Mouse (Mus musculus) lung, postnatal 0 days (tissue): ENCODE data around the gene Dnajc7. TPM values are rescaled to one million over a fixed set of nuclear protein-coding genes. Genes with fewer than 3 reads are reported as not detected.
A peak's percentile ranks its signal among the peaks of the same experiment; 100 is the strongest.

ENCODE experiments used
- ATAC-seq: fragments of 200-750 bp; cut with Nextera tagmentation; 2 replicates; pipeline ENCODE4 v1.8.0; 2017; ENCODE audit warnings: moderate library complexity
- DNase-seq: peaks from one replicate; pipeline ENCODE4 v3.0.0-alpha.2; 2016; ENCODE audit warnings: low spot score
- H3K27ac ChIP-seq: fragments of 300-500 bp; sonication (generic); 2 replicates; pipeline ENCODE4 v1.5.1; 2014; ENCODE audit warnings: antibody characterized with exemption, mild to moderate bottlenecking, low read length, mixed read lengths
- H3K27me3 ChIP-seq: fragments of 300-500 bp; sonication (generic); replicated peaks from 2 replicates; pipeline ENCODE4 v1.6.1; 2014; ENCODE audit warnings: low read length, mixed read lengths; ENCODE audit not compliant: insufficient read depth
- H3K36me3 ChIP-seq: fragments of 300-500 bp; sonication (generic); 2 replicates; pipeline ENCODE4 v1.6.1; 2014; ENCODE audit warnings: low read length, mixed read lengths; ENCODE audit not compliant: insufficient read depth
- H3K4me1 ChIP-seq: fragments of 300-500 bp; sonication (generic); 2 replicates; pipeline ENCODE4 v1.6.1; 2014; ENCODE audit warnings: antibody characterized with exemption, low read depth, low read length, mixed read lengths; ENCODE audit not compliant: insufficient read depth
- H3K4me2 ChIP-seq: fragments of 300-500 bp; sonication (generic); replicated peaks from 2 replicates; pipeline ENCODE4 v1.6.1; 2014; ENCODE audit warnings: low read depth, mild to moderate bottlenecking, low read length, moderate library complexity, mixed read lengths
- H3K4me3 ChIP-seq: fragments of 300-500 bp; sonication (generic); 2 replicates; pipeline ENCODE4 v1.5.1; 2014; ENCODE audit warnings: low read depth, low read length
- H3K9ac ChIP-seq: fragments of 300-500 bp; sonication (generic); replicated peaks from 2 replicates; pipeline ENCODE4 v1.6.1; 2014; ENCODE audit warnings: low read depth, mild to moderate bottlenecking
- H3K9me3 ChIP-seq: fragments of 300-500 bp; sonication (generic); 2 replicates; pipeline ENCODE4 v1.6.1; 2016; ENCODE audit warnings: low read length, mixed read lengths
- CTCF ChIP-seq: IDR thresholded peaks from 2 replicates; pipeline ENCODE4 v1.5.1; 2016; ENCODE audit warnings: antibody characterized with exemption, mild to moderate bottlenecking
- EP300 ChIP-seq: IDR thresholded peaks from 2 replicates; pipeline ENCODE4 v1.6.1; 2016; ENCODE audit warnings: antibody characterized with exemption, mild to moderate bottlenecking, control low read depth
- WGBS: fragments of 180-500 bp; shearing (Covaris S2); extraction: QIAGEN DNeasy Blood & Tissue Kit; methylation state at CpG from one replicate; pipeline ENCODE4 v1.1.7; 2014; 5-methylcytosine and 5-hydroxymethylcytosine counted together
- polyA plus RNA-seq: library from polyadenylated mRNA; unstranded; fragments of >200 nt; fragmentation: Nextera tagmentation; extraction: Ambion mirVana; gene quantifications from 2 replicates; pipeline ENCODE4 v1.2.1, GENCODE M21; 2015

The Dnajc7 gene
- polyA plus RNA-seq, 1 experiment from 2014 or later, result 99.1 TPM

DNA sequence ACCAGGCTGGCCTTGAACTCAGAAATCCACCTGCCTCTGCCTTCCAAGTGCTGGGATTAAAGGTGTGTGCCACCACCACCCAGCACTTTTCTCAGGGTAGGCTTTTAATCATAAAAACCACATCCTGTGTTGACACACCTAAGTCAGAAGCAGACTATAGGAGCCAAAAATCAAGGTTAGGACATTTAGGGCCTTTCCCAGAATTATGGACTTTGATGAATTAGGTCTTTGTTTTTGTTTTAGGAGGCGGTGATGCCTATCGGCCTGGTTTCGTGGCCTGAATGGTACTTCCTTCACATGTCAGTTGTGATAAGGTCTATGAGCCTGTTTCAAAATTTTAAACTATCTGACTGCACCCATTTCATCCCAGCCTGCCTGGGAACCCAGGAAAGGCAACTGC is 45.8 kb downstream of the Dnajc7 start:
- WGBS, result 72% methylated on average over 3 of the region's 3 CpGs
- H3K27me3 ChIP-seq, result no peaks in the 10 kb centered on the region
- H3K4me3 ChIP-seq, result peak overlapping the region; percentile 72; the same call in 1 of the 2 replicates
- no peak for DNase-seq
- TF ChIP-seq CTCF (no peak), EP300 (no peak)
- no peak for ATAC-seq
- H3K4me1 ChIP-seq, result no peaks in the 10 kb centered on the region
- H3K9me3 ChIP-seq, result no peaks in the 10 kb centered on the region
- H3K36me3 ChIP-seq, result no peaks in the 10 kb centered on the region
- H3K27ac ChIP-seq, result no peak overlapping the region
- no peak overlapping the region for H3K9ac ChIP-seq
- H3K4me2 ChIP-seq, result peak overlapping the region; percentile 65

GRCm38 (mm10) chr11:100571202-100571567 is 48.8 kb downstream of the Dnajc7 start:
- TF ChIP-seq CTCF (no peak), EP300 (no peak)
- Histone ChIP-seq H3K4me1 (no peaks in the 10 kb centered on the region), H3K9me3 (no peaks in the 10 kb centered on the region), H3K27me3 (no peaks in the 10 kb centered on the region), H3K4me2 (peak overlapping the region; percentile 35), H3K4me3 (no peak overlapping the region), H3K36me3 (no peaks in the 10 kb centered on the region), H3K9ac (no peak overlapping the region), H3K27ac (no peak overlapping the region)
- ATAC-seq, result no peak
- peak; percentile 23 for DNase-seq
- 8% methylated on average over 16 of the region's 16 CpGs for WGBS

DNA sequence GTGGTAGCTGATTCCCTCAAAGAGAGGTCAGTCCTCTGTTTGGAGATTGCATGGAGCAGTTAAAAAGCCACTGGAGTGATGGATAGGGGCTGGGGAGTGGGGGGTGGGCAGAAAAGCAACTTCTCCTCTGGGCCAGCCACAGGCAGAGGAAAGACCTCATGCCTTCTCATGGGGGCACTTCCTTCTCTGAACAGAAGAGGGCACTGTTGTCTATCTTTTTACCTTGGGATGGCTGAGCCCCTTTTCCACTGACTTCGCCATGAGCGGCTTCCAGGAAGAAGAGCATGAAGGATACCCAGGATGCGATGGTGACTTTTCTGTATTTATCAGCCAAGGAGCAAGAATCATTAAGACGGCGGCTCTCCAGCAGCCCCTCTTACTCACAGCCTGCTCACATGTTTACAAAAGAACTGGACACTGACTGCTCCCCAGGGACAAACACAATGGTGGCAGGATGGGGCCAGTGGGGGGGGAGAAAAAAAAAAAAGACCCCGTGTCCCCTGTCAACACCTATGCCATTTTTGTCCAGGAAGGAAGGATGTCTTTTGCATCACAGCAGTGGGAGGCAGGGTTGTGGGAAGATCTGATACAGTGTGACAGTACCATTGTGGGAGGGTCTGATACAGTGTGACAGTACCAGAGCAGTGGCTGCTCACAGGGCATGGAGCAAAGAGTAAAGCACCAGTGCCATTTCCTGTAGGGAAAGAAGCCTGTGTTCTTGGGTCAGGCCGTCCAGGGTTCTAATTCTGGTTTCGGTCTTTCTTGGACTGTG is 49.4 kb downstream of the Dnajc7 start:
- no peak overlapping the region for H3K4me3 ChIP-seq
- no peaks in the 10 kb centered on the region for H3K4me1 ChIP-seq
- 6% methylated on average over 8 of the region's 8 CpGs for WGBS
- no peak overlapping the region for H3K9ac ChIP-seq
- H3K9me3 ChIP-seq, result no peaks in the 10 kb centered on the region
- peak; percentile 44 for ATAC-seq
- no peak for TF ChIP-seq EP300
- peak; percentile 92 for TF ChIP-seq CTCF
- peak overlapping the region; percentile 35 for H3K4me2 ChIP-seq
- no peaks in the 10 kb centered on the region for H3K27me3 ChIP-seq
- no peak overlapping the region for H3K27ac ChIP-seq
- no peaks in the 10 kb centered on the region for H3K36me3 ChIP-seq
- DNase-seq, result peak; percentile 86

GRCm38 (mm10) chr11:100569789-100570188 is 50.2 kb downstream of the Dnajc7 start:
- DNase-seq (no peak), ATAC-seq (no peak)
- no peak for TF ChIP-seq EP300
- Histone ChIP-seq H3K4me3 (no peak overlapping the region), H3K9ac (no peak overlapping the region), H3K4me1 (no peaks in the 10 kb centered on the region), H3K27ac (no peak overlapping the region), H3K36me3 (no peaks in the 10 kb centered on the region), H3K9me3 (no peaks in the 10 kb centered on the region), H3K27me3 (no peaks in the 10 kb centered on the region), H3K4me2 (no peak overlapping the region)
- 52% methylated on average over 9 of the region's 9 CpGs for WGBS

DNA sequence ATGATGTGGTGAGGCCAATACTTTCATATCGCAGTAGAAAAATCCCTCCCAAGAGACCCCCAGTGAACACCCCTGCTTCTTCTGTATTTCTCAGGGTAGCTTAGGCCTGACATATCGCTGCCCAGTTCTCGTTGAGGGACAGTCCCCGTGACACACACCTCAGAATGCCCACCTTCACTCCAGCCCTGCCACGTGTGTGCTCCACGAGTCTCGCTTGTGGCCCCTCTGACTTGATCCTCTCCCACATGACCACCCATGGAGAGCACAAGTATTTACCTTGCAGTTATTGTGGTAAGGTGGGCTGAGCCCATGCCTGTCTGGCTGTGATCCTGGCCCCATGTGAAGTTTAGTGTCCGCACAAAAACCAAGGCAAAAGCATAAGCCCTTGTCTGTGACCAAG is 51.3 kb downstream of the Dnajc7 start:
- no peak for TF ChIP-seq EP300
- TF ChIP-seq CTCF, result no peak
- no peak for ATAC-seq
- WGBS, result 77% methylated on average over 8 of the region's 8 CpGs
- no peaks in the 10 kb centered on the region for H3K4me1 ChIP-seq
- H3K27ac ChIP-seq, result no peak overlapping the region
- H3K4me2 ChIP-seq, result no peak overlapping the region
- H3K4me3 ChIP-seq, result no peak overlapping the region
- no peak for DNase-seq
- no peaks in the 10 kb centered on the region for H3K9me3 ChIP-seq
- no peaks in the 10 kb centered on the region for H3K27me3 ChIP-seq
- no peak overlapping the region for H3K9ac ChIP-seq
- no peaks in the 10 kb centered on the region for H3K36me3 ChIP-seq

- DNase-seq, result no peak
- WGBS, result 35% methylated on average over 9 of the region's 9 CpGs
Observed at GRCm38 (mm10) chr11:100567815-100568245, 52.1 kb downstream of the Dnajc7 start.

More at GRCm38 (mm10) chr11:100567815-100568245, 52.1 kb downstream of the Dnajc7 start:
- no peak overlapping the region for H3K27ac ChIP-seq
- no peaks in the 10 kb centered on the region for H3K36me3 ChIP-seq
- no peaks in the 10 kb centered on the region for H3K9me3 ChIP-seq
- TF ChIP-seq CTCF, result no peak
- TF ChIP-seq EP300, result no peak
- H3K4me1 ChIP-seq, result no peaks in the 10 kb centered on the region
- ATAC-seq, result peak; percentile 13; the same call in 1 of the 2 replicates
- no peaks in the 10 kb centered on the region for H3K27me3 ChIP-seq
- H3K4me3 ChIP-seq, result no peak overlapping the region
- no peak overlapping the region for H3K9ac ChIP-seq
- no peak overlapping the region for H3K4me2 ChIP-seq
